Mouse (Mus musculus): ENCODE data around the gene Prickle4.
"Not testable (repeated sequence)": the region's sequence is repeated elsewhere in the genome, so short reads cannot be mapped to it uniquely, and the experiment has no call there.

Gene Prickle4

GRCm38 (mm10) chr17:47663009-47663713, 31.4 kb downstream of the Prickle4 start:
- DNase-seq, result no peak

GRCm38 (mm10) chr17:47658741-47659243, 35.7 kb downstream of the Prickle4 start:
- DNase-seq, result no peak

- no peak for DNase-seq
Measured at GRCm38 (mm10) chr17:47657901-47658300, 36.6 kb downstream of the Prickle4 start.

- DNase-seq, result no peak
Measured at GRCm38 (mm10) chr17:47655697-47656096, 38.8 kb downstream of the Prickle4 start.

- DNase-seq, result not testable (repeated sequence)
Measured at GRCm38 (mm10) chr17:47654346-47654745, 40.2 kb downstream of the Prickle4 start.

- no peak for DNase-seq
Measured at GRCm38 (mm10) chr17:47651953-47652352, 42.6 kb downstream of the Prickle4 start.

- no peak for DNase-seq
Measured at GRCm38 (mm10) chr17:47648966-47649365, 45.6 kb downstream of the Prickle4 start.

GRCm38 (mm10) chr17:47646683-47647082, 47.9 kb downstream of the Prickle4 start:
- peak; percentile 47 for DNase-seq

- DNase-seq, result no peak
Measured at GRCm38 (mm10) chr17:47642992-47643391, 51.5 kb downstream of the Prickle4 start.

All from thymus, postnatal 4 days (tissue).